Mouse (Mus musculus): ENCODE results near the gene Tmem203. TPM values are rescaled to one million over a fixed set of nuclear protein-coding genes. Genes with fewer than 3 reads are reported as not detected.

Tmem203 gene
- total RNA-seq, 1 experiment, result 20.2 TPM

- H3K4me1 ChIP-seq (ENCODE audit: control insufficient read depth in 2 of 2, insufficient read depth in 2 of 2, low read length in 2 of 2, poor library complexity in 1 of 2), result peaks cover 11 to 36% of the 10 kb centered on the region in 2 experiments
- no peaks in the 10 kb centered on the region for H3K36me3 ChIP-seq (ENCODE audit: control insufficient read depth, insufficient read depth, low read length, poor library complexity, severe bottlenecking)
- no peak overlapping the region for H3K9ac ChIP-seq (ENCODE audit: insufficient read depth, low read depth, low read length, poor library complexity, severe bottlenecking)
- no peak overlapping the region for H3K4me3 ChIP-seq (ENCODE audit: insufficient read depth in 1 of 2, low read depth in 1 of 2, low read length in 2 of 2, poor library complexity in 1 of 2, severe bottlenecking in 1 of 2)
- H3K9me3 ChIP-seq (ENCODE audit: control insufficient read depth, insufficient read depth, low read depth, low read length), result no peaks in the 10 kb centered on the region
- no peak for TF ChIP-seq CHD2 (IDR thresholded peaks at IDR 0.05; ENCODE audit: low read depth, low read length)
- TF ChIP-seq ZC3H11A (IDR thresholded peaks at IDR 0.05; ENCODE audit: borderline replicate concordance, low read depth, low read length), result no peak
- no peak for TF ChIP-seq MAFK (IDR thresholded peaks at IDR 0.05; ENCODE audit: insufficient read depth, low read depth, low read length)
- TF ChIP-seq HCFC1 (IDR thresholded peaks at IDR 0.05; ENCODE audit: borderline replicate concordance, insufficient read depth, low read length), result no peak
- no peak for TF ChIP-seq ZNF384 (IDR thresholded peaks at IDR 0.05; ENCODE audit: low read depth, low read length)
- in situ Hi-C loops (cut with MboI; ENCODE audit: low sequenced_read_pairs in 2 of 2, unreplicated experiment in 2 of 2), result no loop called here
- no peak for DNase-seq (ENCODE audit: low read depth, low spot score)
- no peak overlapping the region for H3K27ac ChIP-seq (ENCODE audit: insufficient read depth, low read depth, low read length, poor library complexity, severe bottlenecking)
These were observed 17.7 kb upstream of the Tmem203 start for GRCm38 (mm10) chr2:25237522-25237921.

GRCm38 (mm10) chr2:25238106-25238505, 17.1 kb upstream of the Tmem203 start:
- in situ Hi-C loops (cut with MboI; ENCODE audit: low sequenced_read_pairs in 2 of 2, unreplicated experiment in 2 of 2), result no loop called here
- H3K36me3 ChIP-seq (ENCODE audit: control insufficient read depth, insufficient read depth, low read length, poor library complexity, severe bottlenecking), result no peaks in the 10 kb centered on the region

GRCm38 (mm10) chr2:25239766-25240165, 15.5 kb upstream of the Tmem203 start:
- in situ Hi-C loops (cut with MboI; ENCODE audit: low sequenced_read_pairs in 2 of 2, unreplicated experiment in 2 of 2), result no loop called here
- no peak overlapping the region for H3K27ac ChIP-seq (ENCODE audit: insufficient read depth, low read depth, low read length, poor library complexity, severe bottlenecking)
- H3K4me3 ChIP-seq (ENCODE audit: insufficient read depth in 1 of 2, low read depth in 1 of 2, low read length in 2 of 2, poor library complexity in 1 of 2, severe bottlenecking in 1 of 2), result no peak overlapping the region

More at GRCm38 (mm10) chr2:25238106-25238505, 17.1 kb upstream of the Tmem203 start:
- Histone ChIP-seq H3K4me3 (ENCODE audit: insufficient read depth in 1 of 2, low read depth in 1 of 2, low read length in 2 of 2, poor library complexity in 1 of 2, severe bottlenecking in 1 of 2) (no peak overlapping the region), H3K9ac (ENCODE audit: insufficient read depth, low read depth, low read length, poor library complexity, severe bottlenecking) (no peak overlapping the region), H3K27ac (ENCODE audit: insufficient read depth, low read depth, low read length, poor library complexity, severe bottlenecking) (no peak overlapping the region), H3K4me1 (ENCODE audit: control insufficient read depth in 2 of 2, insufficient read depth in 2 of 2, low read length in 2 of 2, poor library complexity in 1 of 2) (peaks cover 11 to 40% of the 10 kb centered on the region in 2 experiments), H3K9me3 (ENCODE audit: control insufficient read depth, insufficient read depth, low read depth, low read length) (no peaks in the 10 kb centered on the region)
- TF ChIP-seq ZC3H11A (IDR thresholded peaks at IDR 0.05; ENCODE audit: borderline replicate concordance, low read depth, low read length) (no peak), HCFC1 (IDR thresholded peaks at IDR 0.05; ENCODE audit: borderline replicate concordance, insufficient read depth, low read length) (no peak), CHD2 (IDR thresholded peaks at IDR 0.05; ENCODE audit: low read depth, low read length) (no peak), MAFK (IDR thresholded peaks at IDR 0.05; ENCODE audit: insufficient read depth, low read depth, low read length) (no peak), ZNF384 (IDR thresholded peaks at IDR 0.05; ENCODE audit: low read depth, low read length) (no peak)
- DNase-seq (ENCODE audit: low read depth, low spot score), result no peak

GRCm38 (mm10) chr2:25240310-25240709, 14.9 kb upstream of the Tmem203 start:
- in situ Hi-C loops (cut with MboI; ENCODE audit: low sequenced_read_pairs in 2 of 2, unreplicated experiment in 2 of 2), result no loop called here
- DNase-seq (ENCODE audit: low read depth, low spot score), result no peak
- Histone ChIP-seq H3K36me3 (ENCODE audit: control insufficient read depth, insufficient read depth, low read length, poor library complexity, severe bottlenecking) (no peaks in the 10 kb centered on the region; the same call in 1 of the 2 replicates), H3K4me1 (ENCODE audit: control insufficient read depth in 2 of 2, insufficient read depth in 2 of 2, low read length in 2 of 2, poor library complexity in 1 of 2) (peaks cover 11 to 41% of the 10 kb centered on the region in 2 experiments), H3K9me3 (ENCODE audit: control insufficient read depth, insufficient read depth, low read depth, low read length) (no peaks in the 10 kb centered on the region), H3K4me3 (ENCODE audit: insufficient read depth in 1 of 2, low read depth in 1 of 2, low read length in 2 of 2, poor library complexity in 1 of 2, severe bottlenecking in 1 of 2) (peak overlapping the region in 1 of 2 experiments; percentile 9; a peak in 2 of 4 replicates), H3K27ac (ENCODE audit: insufficient read depth, low read depth, low read length, poor library complexity, severe bottlenecking) (0 out of 2 replicates have a peak overlapping the region, but pooled peaks have one; percentile 26), H3K9ac (ENCODE audit: insufficient read depth, low read depth, low read length, poor library complexity, severe bottlenecking) (peak overlapping the region; percentile 27; the same call in 1 of the 2 replicates)
- TF ChIP-seq CHD2 (IDR thresholded peaks at IDR 0.05; ENCODE audit: low read depth, low read length) (no peak), ZC3H11A (IDR thresholded peaks at IDR 0.05; ENCODE audit: borderline replicate concordance, low read depth, low read length) (no peak), ZNF384 (IDR thresholded peaks at IDR 0.05; ENCODE audit: low read depth, low read length) (no peak), HCFC1 (IDR thresholded peaks at IDR 0.05; ENCODE audit: borderline replicate concordance, insufficient read depth, low read length) (no peak), MAFK (IDR thresholded peaks at IDR 0.05; ENCODE audit: insufficient read depth, low read depth, low read length) (no peak)

More at GRCm38 (mm10) chr2:25239766-25240165, 15.5 kb upstream of the Tmem203 start:
- Histone ChIP-seq H3K36me3 (ENCODE audit: control insufficient read depth, insufficient read depth, low read length, poor library complexity, severe bottlenecking) (no peaks in the 10 kb centered on the region), H3K9ac (ENCODE audit: insufficient read depth, low read depth, low read length, poor library complexity, severe bottlenecking) (no peak overlapping the region), H3K9me3 (ENCODE audit: control insufficient read depth, insufficient read depth, low read depth, low read length) (no peaks in the 10 kb centered on the region), H3K4me1 (ENCODE audit: control insufficient read depth in 2 of 2, insufficient read depth in 2 of 2, low read length in 2 of 2, poor library complexity in 1 of 2) (peaks cover 11 to 42% of the 10 kb centered on the region in 2 experiments)
- no peak for DNase-seq (ENCODE audit: low read depth, low spot score)
- TF ChIP-seq ZNF384 (IDR thresholded peaks at IDR 0.05; ENCODE audit: low read depth, low read length), result no peak
- no peak for TF ChIP-seq CHD2 (IDR thresholded peaks at IDR 0.05; ENCODE audit: low read depth, low read length)
- TF ChIP-seq ZC3H11A (IDR thresholded peaks at IDR 0.05; ENCODE audit: borderline replicate concordance, low read depth, low read length), result no peak
- no peak for TF ChIP-seq HCFC1 (IDR thresholded peaks at IDR 0.05; ENCODE audit: borderline replicate concordance, insufficient read depth, low read length)
- no peak for TF ChIP-seq MAFK (IDR thresholded peaks at IDR 0.05; ENCODE audit: insufficient read depth, low read depth, low read length)

Data from ES-E14 (cell line).